Mouse (Mus musculus): Measurements from ENCODE around the gene Fars2.
"Not testable (repeated sequence)": the region's sequence is repeated elsewhere in the genome, so short reads cannot be mapped to it uniquely, and the experiment has no call there.

The Fars2 gene

GRCm38 (mm10) chr13:36294503-36294902 lies 177.3 kb downstream of the Fars2 start:
- no peak for DNase-seq (ENCODE audit: low spot score)

DNA sequence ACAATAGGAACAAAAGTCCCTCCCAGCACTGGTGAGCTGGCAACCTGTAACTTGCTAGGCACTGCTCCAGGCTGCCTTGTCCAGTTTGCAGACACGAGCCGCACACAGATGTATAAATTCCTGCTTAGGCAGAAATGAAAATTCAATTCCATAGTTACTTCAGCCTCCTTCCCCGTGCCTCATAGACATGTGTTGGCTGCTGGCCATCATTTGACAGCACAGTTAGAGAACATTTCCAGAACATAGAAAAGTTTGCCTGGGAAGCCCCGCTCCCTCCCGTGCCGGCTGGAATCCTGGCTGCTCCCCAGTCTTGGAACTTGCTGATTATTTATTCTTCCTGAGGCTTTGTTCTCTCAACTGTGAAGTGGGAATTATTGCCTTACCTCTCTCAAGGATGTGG lies 178.6 kb downstream of the Fars2 start:
- no peak for DNase-seq (ENCODE audit: low spot score)

DNA sequence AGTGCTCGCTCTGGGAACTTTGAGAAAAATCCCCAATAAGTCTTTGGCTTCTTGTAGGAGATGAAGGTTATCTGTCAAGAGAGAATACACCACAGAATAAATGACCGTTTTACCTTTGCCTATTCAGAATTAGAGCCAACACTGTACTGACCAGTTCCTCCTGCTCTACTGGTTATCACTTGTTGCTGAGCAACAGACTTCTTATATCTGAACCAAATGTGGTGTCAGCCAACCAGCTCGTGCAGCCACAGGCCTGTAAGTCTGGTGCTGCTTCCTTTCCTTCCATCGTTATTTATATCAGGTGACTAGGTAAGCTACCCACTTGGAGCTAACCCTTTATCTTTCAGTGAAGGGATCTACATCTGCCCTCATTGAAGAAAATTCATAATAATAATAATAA lies 179.4 kb downstream of the Fars2 start:
- DNase-seq (ENCODE audit: low spot score), result no peak

GRCm38 (mm10) chr13:36297950-36298781 lies 181.0 kb downstream of the Fars2 start:
- DNase-seq (ENCODE audit: low spot score), result no peak

- DNase-seq (ENCODE audit: low spot score), result no peak
Observed at GRCm38 (mm10) chr13:36298782-36299031, 181.5 kb downstream of the Fars2 start.

GRCm38 (mm10) chr13:36302770-36303169 lies 185.6 kb downstream of the Fars2 start:
- no peak for DNase-seq (ENCODE audit: low spot score)

GRCm38 (mm10) chr13:36305306-36305705 lies 188.1 kb downstream of the Fars2 start:
- no peak for DNase-seq (ENCODE audit: low spot score)

GRCm38 (mm10) chr13:36307386-36307785 lies 190.2 kb downstream of the Fars2 start:
- no peak for DNase-seq (ENCODE audit: low spot score)

DNA sequence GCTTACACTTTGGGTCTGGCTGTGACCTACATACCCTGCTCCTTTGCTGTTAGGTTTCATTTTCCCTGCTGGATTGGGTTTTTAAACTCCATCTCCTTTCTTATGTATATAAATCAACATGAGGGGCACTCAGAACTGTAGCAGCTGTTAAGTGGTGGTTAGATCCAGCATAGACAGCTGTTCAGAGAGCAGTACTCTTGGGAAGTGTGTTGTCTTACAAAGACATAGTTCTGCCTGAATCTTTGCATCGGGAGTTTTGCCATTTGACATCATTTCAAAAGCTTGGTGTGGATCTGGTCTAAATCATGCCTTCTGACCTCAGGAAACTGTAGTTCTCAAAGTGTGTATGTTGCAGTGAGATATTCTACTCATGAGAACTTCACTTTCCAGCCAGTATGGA lies 191.9 kb downstream of the Fars2 start:
- no peak for DNase-seq (ENCODE audit: low spot score)

- DNase-seq (ENCODE audit: low spot score), result no peak
Observed at GRCm38 (mm10) chr13:36314218-36314617, 197.0 kb downstream of the Fars2 start.

DNA sequence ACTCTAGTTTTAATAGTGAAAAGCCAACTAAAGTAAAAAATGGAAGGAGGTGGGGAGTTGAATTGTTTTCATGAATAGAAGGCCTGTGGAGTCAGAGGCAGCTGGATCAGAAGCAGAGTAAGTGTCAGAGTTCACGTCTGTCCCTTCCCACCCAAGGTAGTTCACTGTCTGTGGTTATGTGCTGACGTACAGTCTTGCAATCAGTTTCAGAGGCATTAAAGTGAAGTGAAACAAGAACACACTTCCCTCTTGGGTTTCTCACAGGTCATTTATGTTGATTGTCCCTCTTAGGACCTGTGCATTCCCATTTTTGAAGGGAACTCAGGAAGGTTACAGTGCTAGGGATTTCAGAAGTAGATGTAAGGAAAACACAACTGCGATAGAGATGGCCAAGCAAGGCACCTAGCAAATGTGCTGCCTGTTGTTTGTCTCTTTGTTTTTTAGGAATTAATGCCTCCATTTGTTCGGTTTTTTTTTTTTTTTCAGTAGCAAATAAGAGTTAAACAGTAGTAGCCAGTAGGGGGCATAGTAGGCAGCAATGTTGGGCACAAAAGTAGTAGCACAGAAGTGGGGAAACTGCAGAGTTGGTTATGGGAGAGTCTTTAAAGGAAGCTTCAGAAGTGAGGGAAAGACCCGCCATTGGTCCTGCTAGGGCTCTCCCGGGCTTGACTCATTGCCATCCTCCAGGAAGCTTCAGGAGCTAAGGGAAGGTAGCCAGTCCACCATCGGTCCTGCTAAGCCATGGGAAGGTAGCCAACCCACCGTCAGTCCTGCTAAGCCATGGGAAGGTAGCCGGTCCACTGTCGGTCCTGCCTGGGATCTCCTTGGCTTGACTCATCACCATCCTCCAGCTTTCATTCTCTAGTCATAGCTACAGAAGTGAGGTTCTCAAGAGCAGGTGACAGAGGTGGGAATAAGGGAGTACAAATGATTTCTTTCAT lies 197.9 kb downstream of the Fars2 start:
- DNase-seq (ENCODE audit: low spot score), result no peak

DNA sequence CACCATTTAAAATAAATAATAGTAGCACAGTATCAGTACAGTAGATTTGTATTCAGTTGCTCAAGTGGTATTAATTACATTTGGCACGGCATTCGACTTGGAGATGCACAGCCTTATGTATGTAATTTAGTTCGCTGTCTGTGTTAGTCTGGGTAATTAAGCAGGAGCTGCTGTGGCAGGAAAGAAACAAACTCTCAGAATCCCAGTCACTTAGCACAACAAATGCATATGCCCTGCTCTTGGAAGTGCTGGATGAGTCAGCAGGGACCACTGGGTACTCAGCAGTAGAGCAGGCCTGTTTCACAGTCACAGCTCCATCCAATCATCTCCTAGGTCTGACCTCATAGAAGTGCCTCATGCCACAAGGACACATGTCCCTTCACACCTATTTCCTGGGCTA lies 200.6 kb downstream of the Fars2 start:
- no peak for DNase-seq (ENCODE audit: low spot score)

GRCm38 (mm10) chr13:36324624-36325023 lies 207.4 kb downstream of the Fars2 start:
- DNase-seq (ENCODE audit: low spot score), result no peak

- no peak for DNase-seq (ENCODE audit: low spot score)
Observed at GRCm38 (mm10) chr13:36326539-36326938, 209.3 kb downstream of the Fars2 start.

DNA sequence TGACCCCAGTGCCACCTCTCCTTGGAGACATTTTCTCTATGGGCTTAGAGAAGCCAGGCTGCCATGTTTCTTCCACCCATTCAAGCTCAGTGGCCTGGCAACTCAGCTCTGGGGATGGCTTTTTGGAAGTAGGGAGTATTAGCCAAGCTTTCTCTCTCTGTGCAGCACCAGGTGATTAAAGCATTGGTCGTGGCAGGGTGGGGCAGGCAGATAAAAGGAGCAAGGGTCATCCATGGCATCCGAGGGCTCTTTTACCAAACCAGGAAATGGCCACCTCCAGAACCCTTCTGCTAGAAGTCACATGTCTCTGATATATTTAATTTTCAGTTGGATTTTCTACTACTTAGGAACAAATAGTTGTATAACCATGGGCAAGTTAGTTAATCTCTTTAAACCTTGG lies 212.7 kb downstream of the Fars2 start:
- DNase-seq (ENCODE audit: low spot score), result no peak

- no peak for DNase-seq (ENCODE audit: low spot score)
Observed at GRCm38 (mm10) chr13:36330542-36330941, 213.3 kb downstream of the Fars2 start.

- DNase-seq (ENCODE audit: low spot score), result no peak
Observed at GRCm38 (mm10) chr13:36334748-36335147, 217.5 kb downstream of the Fars2 start.

GRCm38 (mm10) chr13:36351529-36351928 lies 234.3 kb downstream of the Fars2 start:
- DNase-seq (ENCODE audit: low spot score), result no peak

DNA sequence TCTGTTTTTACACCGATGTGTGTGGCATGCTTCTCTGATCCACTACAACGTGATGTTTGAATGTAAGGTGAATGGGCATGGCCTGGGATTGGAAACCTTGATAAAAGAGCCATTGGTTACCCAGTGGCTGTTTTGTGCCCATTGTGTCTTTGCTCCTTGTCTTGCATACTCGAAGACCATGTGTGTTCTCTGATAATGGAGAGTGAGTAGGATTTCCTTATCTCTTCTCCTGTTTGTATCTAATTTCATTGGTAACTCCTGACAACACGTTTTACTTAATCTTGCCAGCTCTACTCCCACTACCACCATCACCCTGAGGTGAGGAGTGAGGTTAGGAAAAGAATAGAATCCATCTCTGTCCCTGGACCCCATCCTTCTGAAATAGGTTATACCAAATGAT lies 240.3 kb downstream of the Fars2 start:
- DNase-seq (ENCODE audit: low spot score), result no peak

- DNase-seq (ENCODE audit: low spot score), result no peak
Observed at GRCm38 (mm10) chr13:36361419-36361818, 244.2 kb downstream of the Fars2 start.

GRCm38 (mm10) chr13:36365719-36366118 lies 248.5 kb downstream of the Fars2 start:
- DNase-seq (ENCODE audit: low spot score), result not testable (repeated sequence)

GRCm38 (mm10) chr13:36366304-36366703 lies 249.1 kb downstream of the Fars2 start:
- DNase-seq (ENCODE audit: low spot score), result no peak

All from spleen, adult 12 weeks (tissue).